Mouse (Mus musculus) heart, adult 8-10 months (tissue): ENCODE measurements around the gene Erich6b. TPM values are rescaled to one million over a fixed set of nuclear protein-coding genes. Genes with fewer than 3 reads are reported as not detected.

Experiments used
- DNase-seq: peaks from one replicate; pipeline ENCODE4 v3.0.0; 2022; ENCODE audit warnings: low spot score
- total RNA-seq, 4 experiments: library from RNA; stranded (reverse); gene quantifications; 2 replicates each; pipeline ENCODE4 v1.2.4; 2022

Erich6b gene
- total RNA-seq, 4 experiments from 2014 or later = not detected

- no peak for DNase-seq
Measured at GRCm38 (mm10) chr14:75707771-75708170, 65.7 kb downstream of the Erich6b start.

GRCm38 (mm10) chr14:75708986-75709385, 66.9 kb downstream of the Erich6b start:
- no peak for DNase-seq

DNA sequence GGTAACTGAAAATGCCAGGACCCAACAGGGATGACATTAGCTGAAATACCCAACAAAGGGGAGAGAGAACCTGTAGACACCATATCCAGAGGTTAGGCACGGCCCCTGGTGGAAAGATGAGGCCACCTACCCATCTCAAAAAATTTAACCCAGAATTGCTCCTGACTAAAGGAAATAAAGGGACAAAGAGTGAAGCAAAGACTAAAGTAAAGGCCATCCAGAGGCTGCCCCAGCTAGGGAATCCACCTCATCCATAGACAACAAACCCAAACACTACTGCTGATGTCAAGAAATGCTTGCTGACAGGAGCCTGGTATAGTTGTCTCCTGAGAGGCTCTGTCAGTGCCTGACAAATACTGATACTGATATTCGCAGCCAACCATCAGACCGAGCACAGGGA, 69.7 kb downstream of the Erich6b start:
- DNase-seq = no peak

- DNase-seq = no peak
Measured at GRCm38 (mm10) chr14:75712687-75713086, 70.6 kb downstream of the Erich6b start.

DNA sequence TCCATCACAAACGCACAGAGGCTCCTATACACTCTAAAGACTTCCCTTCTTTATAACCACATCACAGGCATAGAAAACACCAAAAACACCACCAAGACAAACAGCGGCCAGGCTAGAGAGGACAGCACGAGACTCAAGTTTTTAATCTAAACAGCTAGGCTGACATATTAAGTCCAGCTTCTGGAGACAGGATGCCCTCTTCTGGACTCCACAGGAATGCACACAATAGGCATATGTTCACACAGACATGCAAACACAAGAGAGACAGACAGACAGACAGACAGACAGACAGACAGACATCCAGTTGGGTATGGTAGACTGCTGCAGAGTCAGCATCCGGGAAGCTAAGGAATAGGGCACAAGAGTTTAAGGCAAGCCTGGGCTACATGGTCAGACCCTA, 71.6 kb downstream of the Erich6b start:
- no peak for DNase-seq

- no peak for DNase-seq
Measured at GRCm38 (mm10) chr14:75716410-75716809, 74.4 kb downstream of the Erich6b start.

Other genes with a start within 250 kb of the Erich6b start
- gene Siah3, start 186.3 kb upstream of the Erich6b start, total RNA-seq = not detected
- gene Spert, start 49.1 kb upstream of the Erich6b start, total RNA-seq = not detected
- gene Cog3, start 112.3 kb downstream of the Erich6b start, total RNA-seq = 10 to 100 TPM; 13.9 to 15.4 (median 14.6) TPM
- 10 to 100 TPM; 11.0 to 13.3 (median 11.6) TPM for gene Slc25a30, start 144.8 kb downstream of the Erich6b start, total RNA-seq
- gene Tpt1, start 202.8 kb downstream of the Erich6b start, total RNA-seq = 1,000 to 10,000 TPM; 2,668 to 3,319 (median 3,029) TPM